In genomic region chr7:49525348-49526100, GRCm38 (mm10) we compare ENCODE assay signal across 11 mouse cellular contexts.
DNase-seq lines count a peak whose midpoint lies in the region; ATAC-seq and TF ChIP-seq lines count a peak whose summit lies in the region.
"Had no signal": no experiment of that assay in that cellular context is flagged by ENCODE, and none has a peak within 500 bp of the region (broad histone marks: within the 10 kb centered on the region; RNA-seq: fewer than 3 reads in every experiment).

No protein-coding gene starts in this region.

- DNase-seq in hindbrain, postnatal 0 days (ENCODE audit: low spot score): peak; percentile 41
- DNase-seq in lung, postnatal 36 days: no peak
- DNase-seq in embryonic facial prominence, embryonic 10.5 days (ENCODE audit: low spot score): no peak
- DNase-seq in limb, embryonic 10.5 days (ENCODE audit: low spot score): no peak
- DNase-seq in cerebellum, adult 11-12 months: no peak

- no peak overlapping the region for H3K4me3 ChIP-seq in hindbrain, postnatal 0 days (ENCODE audit: low read length)
- H3K4me3 ChIP-seq in hindbrain, embryonic 12.5 days: no peak overlapping the region
- no peak overlapping the region for H3K4me3 ChIP-seq in lung, embryonic 16.5 days (ENCODE audit: low read length)
- 0 out of 2 replicates have a peak overlapping the region, but pooled peaks have one; percentile 25 for H3K4me3 ChIP-seq in embryonic facial prominence, embryonic 10.5 days
- H3K4me3 ChIP-seq in limb, embryonic 10.5 days: no peak overlapping the region; the same call in 1 of the 2 replicates
- H3K4me3 ChIP-seq: megakaryocyte, embryonic 14.5 days; neural tube, embryonic 13.5 days had no signal

- peaks cover 17% of the 10 kb centered on the region; the same call in 1 of the 2 replicates for H3K4me1 ChIP-seq in hindbrain, postnatal 0 days (ENCODE audit: insufficient read depth, low read length)
- H3K4me1 ChIP-seq in hindbrain, embryonic 12.5 days: peaks cover 50% of the 10 kb centered on the region
- H3K4me1 ChIP-seq in lung, embryonic 16.5 days (replicated peaks; ENCODE audit: control insufficient read depth, insufficient read depth, low read length): peaks cover 49% of the 10 kb centered on the region
- peaks cover 76% of the 10 kb centered on the region for H3K4me1 ChIP-seq in embryonic facial prominence, embryonic 10.5 days
- H3K4me1 ChIP-seq in limb, embryonic 10.5 days: peaks cover 73% of the 10 kb centered on the region
- H3K4me1 ChIP-seq: megakaryocyte, embryonic 14.5 days had no signal

- ATAC-seq in hindbrain, postnatal 0 days: peak; percentile 57
- ATAC-seq in hindbrain, embryonic 12.5 days (ENCODE audit: low FRiP score): no peak
- ATAC-seq in lung, embryonic 16.5 days (ENCODE audit: low read depth): no peak

- no peak for TF ChIP-seq CTCF in hindbrain, postnatal 0 days (IDR thresholded peaks at IDR 0.05; ENCODE audit: low read depth)

- H3K27me3 ChIP-seq in hindbrain, postnatal 0 days (ENCODE audit: insufficient read depth, low read length): no peaks in the 10 kb centered on the region
- H3K27me3 ChIP-seq in hindbrain, embryonic 12.5 days: peaks cover 9% of the 10 kb centered on the region
- H3K27me3 ChIP-seq in lung, embryonic 16.5 days (ENCODE audit: control insufficient read depth, insufficient read depth, low read depth, low read length): no peaks in the 10 kb centered on the region
- H3K27me3 ChIP-seq in embryonic facial prominence, embryonic 10.5 days (replicated peaks; ENCODE audit: low read depth, poor library complexity, severe bottlenecking): peaks cover 52% of the 10 kb centered on the region
- H3K27me3 ChIP-seq in limb, embryonic 10.5 days (ENCODE audit: low read depth, poor library complexity, severe bottlenecking): peaks cover 12% of the 10 kb centered on the region
- H3K27me3 ChIP-seq: neural tube, embryonic 13.5 days had no signal

- H3K36me3 ChIP-seq in hindbrain, postnatal 0 days (ENCODE audit: insufficient read depth, low read length): no peaks in the 10 kb centered on the region
- H3K36me3 ChIP-seq in hindbrain, embryonic 12.5 days: no peaks in the 10 kb centered on the region
- H3K36me3 ChIP-seq in lung, embryonic 16.5 days (ENCODE audit: control insufficient read depth, insufficient read depth, low read length): no peaks in the 10 kb centered on the region
- H3K36me3 ChIP-seq in embryonic facial prominence, embryonic 10.5 days (replicated peaks): no peaks in the 10 kb centered on the region
- H3K36me3 ChIP-seq in limb, embryonic 10.5 days: no peaks in the 10 kb centered on the region
- H3K36me3 ChIP-seq: G1E; neural tube, embryonic 13.5 days had no signal

- H3K27ac ChIP-seq in hindbrain, postnatal 0 days: peak overlapping the region; percentile 71; the same call in 1 of the 2 replicates
- H3K27ac ChIP-seq in hindbrain, embryonic 12.5 days: no peak overlapping the region
- no peak overlapping the region for H3K27ac ChIP-seq in lung, embryonic 16.5 days (ENCODE audit: low read length)
- H3K27ac ChIP-seq in embryonic facial prominence, embryonic 10.5 days (replicated peaks): peak overlapping the region; percentile 15
- H3K27ac ChIP-seq in limb, embryonic 10.5 days: peak overlapping the region; percentile 56
- H3K27ac ChIP-seq: liver, embryonic 14.5 days; neural tube, embryonic 13.5 days had no signal

- H3K4me2 ChIP-seq in hindbrain, postnatal 0 days (ENCODE audit: low read depth, low read length): peak overlapping the region; percentile 7; the same call in 1 of the 2 replicates
- H3K4me2 ChIP-seq in hindbrain, embryonic 12.5 days (replicated peaks): no peak overlapping the region
- peak overlapping the region; percentile 19; the same call in 1 of the 2 replicates for H3K4me2 ChIP-seq in lung, embryonic 16.5 days (ENCODE audit: low read depth, low read length)
- H3K4me2 ChIP-seq: neural tube, embryonic 13.5 days had no signal

- H3K9me3 ChIP-seq in hindbrain, postnatal 0 days (ENCODE audit: low read length): no peaks in the 10 kb centered on the region
- no peaks in the 10 kb centered on the region for H3K9me3 ChIP-seq in hindbrain, embryonic 12.5 days (replicated peaks)
- H3K9me3 ChIP-seq in lung, embryonic 16.5 days (ENCODE audit: control insufficient read depth, low read length): no peaks in the 10 kb centered on the region
- no peaks in the 10 kb centered on the region for H3K9me3 ChIP-seq in embryonic facial prominence, embryonic 10.5 days
- no peaks in the 10 kb centered on the region for H3K9me3 ChIP-seq in limb, embryonic 10.5 days (replicated peaks)
- H3K9me3 ChIP-seq: neural tube, embryonic 13.5 days had no signal

- H3K9ac ChIP-seq in hindbrain, postnatal 0 days (replicated peaks; ENCODE audit: low read length): no peak overlapping the region
- no peak overlapping the region for H3K9ac ChIP-seq in hindbrain, embryonic 12.5 days
- no peak overlapping the region; the same call in 1 of the 2 replicates for H3K9ac ChIP-seq in lung, embryonic 16.5 days (ENCODE audit: low read length)
- H3K9ac ChIP-seq: liver, embryonic 14.5 days; neural tube, embryonic 13.5 days had no signal

- 52% methylated on average over 11 of the region's 11 CpGs for WGBS in hindbrain, postnatal 0 days
- WGBS in hindbrain, embryonic 12.5 days: 56% methylated on average over 11 of the region's 11 CpGs
- 63% methylated on average over 11 of the region's 11 CpGs for WGBS in lung, embryonic 16.5 days
- 47% methylated on average over 11 of the region's 11 CpGs for WGBS in embryonic facial prominence, embryonic 10.5 days
- WGBS in limb, embryonic 10.5 days: 70% methylated on average over 11 of the region's 11 CpGs

Comparison
In these comparisons a context has a peak if more than half of its experiments do, and no peak if none do; other contexts are left out.
1. H3K27ac ChIP-seq: peak in hindbrain, postnatal 0 days (single experiment), embryonic facial prominence, embryonic 10.5 days (single experiment) and limb, embryonic 10.5 days (single experiment); none in hindbrain, embryonic 12.5 days (single experiment) and lung, embryonic 16.5 days (single experiment).